Mouse (Mus musculus): Measurements from ENCODE around the gene Epha2. TPM values are rescaled to one million over a fixed set of nuclear protein-coding genes. Genes with fewer than 3 reads are reported as not detected.
A peak's percentile ranks its signal among the peaks of the same experiment; 100 is the strongest.

The Epha2 gene
- polyA plus RNA-seq, 1 experiment from 2014 or later: 2.1 TPM

GRCm38 (mm10) chr4:141308857-141309772, 8.1 kb downstream of the Epha2 start:
- ATAC-seq: no peak
- H3K9me3 ChIP-seq (replicated peaks): no peaks in the 10 kb centered on the region
- peaks cover 75% of the 10 kb centered on the region for H3K4me1 ChIP-seq
- WGBS (ENCODE audit: insufficient replicate concordance): 83% methylated on average over 34 of the region's 34 CpGs
- peaks cover 4% of the 10 kb centered on the region; the same call in 1 of the 2 replicates for H3K36me3 ChIP-seq
- H3K4me2 ChIP-seq: no peak overlapping the region
- H3K27ac ChIP-seq: peak overlapping the region; percentile 69
- H3K9ac ChIP-seq: no peak overlapping the region
- peaks cover 27% of the 10 kb centered on the region for H3K27me3 ChIP-seq (replicated peaks)
- no peak overlapping the region for H3K4me3 ChIP-seq

- Histone ChIP-seq H3K9me3 (replicated peaks) (no peaks in the 10 kb centered on the region), H3K36me3 (peaks cover 4% of the 10 kb centered on the region; the same call in 1 of the 2 replicates), H3K4me2 (no peak overlapping the region), H3K27me3 (replicated peaks) (peaks cover 26% of the 10 kb centered on the region; the same call in 1 of the 2 replicates), H3K4me1 (peaks cover 76% of the 10 kb centered on the region), H3K4me3 (no peak overlapping the region), H3K27ac (peak overlapping the region; percentile 69), H3K9ac (no peak overlapping the region)
- no peak for ATAC-seq
- WGBS (ENCODE audit: insufficient replicate concordance): 49% methylated on average over 10 of the region's 10 CpGs
Observed at GRCm38 (mm10) chr4:141309773-141310145, 8.7 kb downstream of the Epha2 start.

- Histone ChIP-seq H3K36me3 (peaks cover 4% of the 10 kb centered on the region; the same call in 1 of the 2 replicates), H3K27ac (peak overlapping the region; percentile 69), H3K4me2 (no peak overlapping the region), H3K9me3 (replicated peaks) (no peaks in the 10 kb centered on the region), H3K9ac (no peak overlapping the region), H3K27me3 (replicated peaks) (peaks cover 27% of the 10 kb centered on the region; the same call in 1 of the 2 replicates), H3K4me1 (peaks cover 76% of the 10 kb centered on the region), H3K4me3 (no peak overlapping the region)
- WGBS (ENCODE audit: insufficient replicate concordance): 13% methylated on average over 8 of the region's 8 CpGs
- ATAC-seq: 0 out of 2 replicates have a peak, but pooled peaks have one; percentile 13
Observed at GRCm38 (mm10) chr4:141310191-141310606, 9.2 kb downstream of the Epha2 start.

- peaks cover 73% of the 10 kb centered on the region for H3K4me1 ChIP-seq
- H3K9me3 ChIP-seq (replicated peaks): no peaks in the 10 kb centered on the region
- H3K27me3 ChIP-seq (replicated peaks): peaks cover 25% of the 10 kb centered on the region; the same call in 1 of the 2 replicates
- H3K36me3 ChIP-seq: peaks cover 4% of the 10 kb centered on the region; the same call in 1 of the 2 replicates
- WGBS (ENCODE audit: insufficient replicate concordance): 48% methylated on average over 7 of the region's 7 CpGs
- no peak overlapping the region for H3K4me3 ChIP-seq
- no peak overlapping the region for H3K9ac ChIP-seq
- no peak overlapping the region for H3K4me2 ChIP-seq
- ATAC-seq: no peak
- H3K27ac ChIP-seq: peak overlapping the region; percentile 64
Observed at GRCm38 (mm10) chr4:141311078-141311477, 10.0 kb downstream of the Epha2 start.

- no peak overlapping the region for H3K9ac ChIP-seq
- H3K27ac ChIP-seq: peak overlapping the region; percentile 64; the same call in 1 of the 2 replicates
Observed at GRCm38 (mm10) chr4:141311506-141311905, 10.5 kb downstream of the Epha2 start.

GRCm38 (mm10) chr4:141311908-141312307, 10.9 kb downstream of the Epha2 start:
- H3K27me3 ChIP-seq (replicated peaks): peaks cover 21% of the 10 kb centered on the region; the same call in 1 of the 2 replicates
- no peak overlapping the region for H3K9ac ChIP-seq
- H3K4me2 ChIP-seq: no peak overlapping the region
- H3K9me3 ChIP-seq (replicated peaks): no peaks in the 10 kb centered on the region
- peaks cover 68% of the 10 kb centered on the region for H3K4me1 ChIP-seq
- H3K27ac ChIP-seq: peak overlapping the region; percentile 64; the same call in 1 of the 2 replicates
- H3K4me3 ChIP-seq: no peak overlapping the region
- peaks cover 4% of the 10 kb centered on the region; the same call in 1 of the 2 replicates for H3K36me3 ChIP-seq
- no peak for ATAC-seq
- WGBS (ENCODE audit: insufficient replicate concordance): 53% methylated on average over 2 of the region's 2 CpGs

More at GRCm38 (mm10) chr4:141311506-141311905, 10.5 kb downstream of the Epha2 start:
- Histone ChIP-seq H3K4me2 (no peak overlapping the region), H3K36me3 (peaks cover 4% of the 10 kb centered on the region; the same call in 1 of the 2 replicates), H3K4me3 (no peak overlapping the region), H3K27me3 (replicated peaks) (peaks cover 21% of the 10 kb centered on the region; the same call in 1 of the 2 replicates), H3K9me3 (replicated peaks) (no peaks in the 10 kb centered on the region), H3K4me1 (peaks cover 72% of the 10 kb centered on the region)
- 56% methylated on average over 6 of the region's 6 CpGs for WGBS (ENCODE audit: insufficient replicate concordance)
- no peak for ATAC-seq

GRCm38 (mm10) chr4:141312513-141313131, 11.6 kb downstream of the Epha2 start:
- Histone ChIP-seq H3K9ac (no peak overlapping the region), H3K27ac (peak overlapping the region; percentile 27), H3K4me3 (no peak overlapping the region), H3K4me2 (peak overlapping the region; percentile 31; the same call in 1 of the 2 replicates), H3K36me3 (peaks cover 5% of the 10 kb centered on the region; the same call in 1 of the 2 replicates), H3K9me3 (replicated peaks) (no peaks in the 10 kb centered on the region), H3K27me3 (replicated peaks) (peaks cover 21% of the 10 kb centered on the region; the same call in 1 of the 2 replicates), H3K4me1 (peaks cover 66% of the 10 kb centered on the region)
- 0 out of 2 replicates have a peak, but pooled peaks have one; percentile 13 for ATAC-seq
- WGBS (ENCODE audit: insufficient replicate concordance): 31% methylated on average over 17 of the region's 17 CpGs

- Histone ChIP-seq H3K4me2 (no peak overlapping the region), H3K9me3 (replicated peaks) (no peaks in the 10 kb centered on the region), H3K4me3 (no peak overlapping the region), H3K9ac (no peak overlapping the region), H3K4me1 (peaks cover 66% of the 10 kb centered on the region), H3K36me3 (peaks cover 7% of the 10 kb centered on the region; the same call in 1 of the 2 replicates), H3K27me3 (replicated peaks) (0 out of 2 replicates have a peak, but pooled peaks cover 21% of the 10 kb centered on the region), H3K27ac (no peak overlapping the region)
- 27% methylated on average over 8 of the region's 8 CpGs for WGBS (ENCODE audit: insufficient replicate concordance)
- no peak for ATAC-seq
Observed at GRCm38 (mm10) chr4:141313481-141313880, 12.4 kb downstream of the Epha2 start.

- Histone ChIP-seq H3K27ac (no peak overlapping the region; the same call in 1 of the 2 replicates), H3K4me2 (no peak overlapping the region), H3K4me3 (no peak overlapping the region), H3K9me3 (replicated peaks) (no peaks in the 10 kb centered on the region), H3K9ac (no peak overlapping the region), H3K4me1 (peaks cover 62% of the 10 kb centered on the region), H3K27me3 (replicated peaks) (0 out of 2 replicates have a peak, but pooled peaks cover 21% of the 10 kb centered on the region), H3K36me3 (peaks cover 11% of the 10 kb centered on the region; the same call in 1 of the 2 replicates)
- WGBS (ENCODE audit: insufficient replicate concordance): 21% methylated on average over 11 of the region's 11 CpGs
- no peak for ATAC-seq
Observed at GRCm38 (mm10) chr4:141313924-141314323, 12.9 kb downstream of the Epha2 start.

GRCm38 (mm10) chr4:141314745-141315144, 13.7 kb downstream of the Epha2 start:
- Histone ChIP-seq H3K9me3 (replicated peaks) (no peaks in the 10 kb centered on the region), H3K4me2 (no peak overlapping the region), H3K36me3 (peaks cover 12% of the 10 kb centered on the region; the same call in 1 of the 2 replicates), H3K4me1 (peaks cover 54% of the 10 kb centered on the region), H3K4me3 (no peak overlapping the region), H3K27me3 (replicated peaks) (0 out of 2 replicates have a peak, but pooled peaks cover 19% of the 10 kb centered on the region), H3K9ac (no peak overlapping the region), H3K27ac (no peak overlapping the region)
- WGBS (ENCODE audit: insufficient replicate concordance): 64% methylated on average over 6 of the region's 6 CpGs
- ATAC-seq: no peak

- H3K9me3 ChIP-seq (replicated peaks): no peaks in the 10 kb centered on the region
- no peak overlapping the region for H3K27ac ChIP-seq
- H3K27me3 ChIP-seq (replicated peaks): 0 out of 2 replicates have a peak, but pooled peaks cover 10% of the 10 kb centered on the region
- peaks cover 41% of the 10 kb centered on the region for H3K4me1 ChIP-seq
- 23% methylated on average over 7 of the region's 7 CpGs for WGBS (ENCODE audit: insufficient replicate concordance)
- peaks cover 15% of the 10 kb centered on the region; the same call in 1 of the 2 replicates for H3K36me3 ChIP-seq
- no peak overlapping the region for H3K4me3 ChIP-seq
- no peak overlapping the region for H3K9ac ChIP-seq
- no peak for ATAC-seq
- H3K4me2 ChIP-seq: no peak overlapping the region
Observed at GRCm38 (mm10) chr4:141316023-141316422, 15.0 kb downstream of the Epha2 start.
